Mouse (Mus musculus) gastrocnemius, postnatal 14 days (tissue): ENCODE results near the gene Adamts18. TPM values are rescaled to one million over a fixed set of nuclear protein-coding genes. Genes with fewer than 3 reads are reported as not detected.
"Not testable (repeated sequence)": the region's sequence is repeated elsewhere in the genome, so short reads cannot be mapped to it uniquely, and the experiment has no call there.

Experiments used
- DNase-seq: peaks from one replicate; pipeline ENCODE4 v3.0.0; 2021; ENCODE audit warnings: mixed read lengths
- intact Hi-C: fragments of 180-260 bp; cut with DNase I; formaldehyde crosslinking; loops from one replicate; pipeline ENCODE4 v1.15.1; 2025; ENCODE audit warnings: low total_unique reads
- total RNA-seq, 2 experiments: library from RNA; stranded (reverse); gene quantifications; 2 replicates each; pipeline ENCODE4 v1.2.3; 2021

Gene Adamts18
- total RNA-seq, 2 experiments from 2014 or later = 0.18 to 0.35 TPM

GRCm38 (mm10) chr8:113847606-113848080, 895 bp downstream of the Adamts18 start:
- no peak for DNase-seq
- intact Hi-C loops = no loop called here

GRCm38 (mm10) chr8:113846669-113847068, 1.9 kb downstream of the Adamts18 start:
- no peak for DNase-seq
- intact Hi-C loops = no loop called here

GRCm38 (mm10) chr8:113844801-113845301, 3.7 kb downstream of the Adamts18 start:
- intact Hi-C loops = no loop called here
- DNase-seq = no peak

- no peak for DNase-seq
- intact Hi-C loops = no loop called here
These were observed 10.3 kb downstream of the Adamts18 start for GRCm38 (mm10) chr8:113838211-113838610.

GRCm38 (mm10) chr8:113837570-113837915, 11.0 kb downstream of the Adamts18 start:
- intact Hi-C loops = no loop called here
- DNase-seq = no peak

- DNase-seq = no peak
- intact Hi-C loops = no loop called here
These were observed 11.5 kb downstream of the Adamts18 start for GRCm38 (mm10) chr8:113836892-113837569.

GRCm38 (mm10) chr8:113833644-113834043, 14.9 kb downstream of the Adamts18 start:
- intact Hi-C loops = no loop called here
- no peak for DNase-seq

GRCm38 (mm10) chr8:113827270-113827669, 21.3 kb downstream of the Adamts18 start:
- intact Hi-C loops = no loop called here
- DNase-seq = no peak

GRCm38 (mm10) chr8:113820983-113821587, 27.5 kb downstream of the Adamts18 start:
- intact Hi-C loops = no loop called here
- no peak for DNase-seq

GRCm38 (mm10) chr8:113813966-113814365, 34.6 kb downstream of the Adamts18 start:
- intact Hi-C loops = no loop called here
- DNase-seq = no peak

GRCm38 (mm10) chr8:113811521-113811920, 37.0 kb downstream of the Adamts18 start:
- intact Hi-C loops = no loop called here
- DNase-seq = no peak

GRCm38 (mm10) chr8:113809929-113810328, 38.6 kb downstream of the Adamts18 start:
- intact Hi-C loops = no loop called here
- no peak for DNase-seq

GRCm38 (mm10) chr8:113803830-113804611, 44.5 kb downstream of the Adamts18 start:
- DNase-seq = no peak
- intact Hi-C loops = no loop called here

- intact Hi-C loops = no loop called here
- no peak for DNase-seq
These were observed 47.0 kb downstream of the Adamts18 start for GRCm38 (mm10) chr8:113801551-113801950.

- intact Hi-C loops, DNase-seq: not testable (repeated sequence)
These were observed 48.0 kb downstream of the Adamts18 start for GRCm38 (mm10) chr8:113800556-113800955.

GRCm38 (mm10) chr8:113799550-113799949, 49.0 kb downstream of the Adamts18 start:
- no peak for DNase-seq
- intact Hi-C loops = no loop called here

- peak; percentile 34 for DNase-seq
- intact Hi-C loops = no loop called here
These were observed 56.7 kb downstream of the Adamts18 start for GRCm38 (mm10) chr8:113791856-113792255.

- DNase-seq = no peak
- intact Hi-C loops = no loop called here
These were observed 57.5 kb downstream of the Adamts18 start for GRCm38 (mm10) chr8:113791061-113791460.

- intact Hi-C loops = no loop called here
- no peak for DNase-seq
These were observed 64.8 kb downstream of the Adamts18 start for GRCm38 (mm10) chr8:113783711-113784110.

GRCm38 (mm10) chr8:113781554-113781953, 67.0 kb downstream of the Adamts18 start:
- no peak for DNase-seq
- intact Hi-C loops = no loop called here
